Mouse (Mus musculus): ENCODE measurements around the gene Gm2832. TPM values are rescaled to one million over a fixed set of nuclear protein-coding genes. Genes with fewer than 3 reads are reported as not detected.

Gm2832 gene
- polyA plus RNA-seq (2012; rRNA removed; ENCODE audit: low replicate concordance), result not detected in 2 replicates

GRCm38 (mm10) chr14:41278505-41278904, at the start of gene Gm2832:
Gene Gm2832, plus strand, starts transcription at chr14:41278805.

Other genes starting within 250 kb of the Gm2832 start
- not detected in 2 replicates for gene Dydc2, start 209.6 kb upstream of the Gm2832 start, polyA plus RNA-seq (2012; rRNA removed; ENCODE audit: low replicate concordance)
- gene Dydc1, start 205.9 kb upstream of the Gm2832 start, polyA plus RNA-seq (2012; rRNA removed; ENCODE audit: low replicate concordance), result not detected in 2 replicates
- 0.07 and 0.44 TPM in 2 replicates for gene Mat1a, start 173.8 kb upstream of the Gm2832 start, polyA plus RNA-seq (2012; rRNA removed; ENCODE audit: low replicate concordance)
- gene Sftpa1, start 147.0 kb upstream of the Gm2832 start, polyA plus RNA-seq (2012; rRNA removed; ENCODE audit: low replicate concordance), result 0.14 TPM in 1 of 2 replicates, not detected in the other
- gene Mbl1, start 127.3 kb upstream of the Gm2832 start, polyA plus RNA-seq (2012; rRNA removed; ENCODE audit: low replicate concordance), result 0.09 TPM in 1 of 2 replicates, not detected in the other
- gene Sftpd, start 93.7 kb upstream of the Gm2832 start, polyA plus RNA-seq (2012; rRNA removed; ENCODE audit: low replicate concordance), result 5.2 TPM in 1 of 2 replicates, not detected in the other
- gene Gm5798, start 69.8 kb downstream of the Gm2832 start, polyA plus RNA-seq (2012; rRNA removed; ENCODE audit: low replicate concordance), result not detected in 2 replicates
- not detected in 2 replicates for gene Gm7945, start 107.6 kb downstream of the Gm2832 start, polyA plus RNA-seq (2012; rRNA removed; ENCODE audit: low replicate concordance)
- not detected in 2 replicates for gene Gm6482, start 129.5 kb downstream of the Gm2832 start, polyA plus RNA-seq (2012; rRNA removed; ENCODE audit: low replicate concordance)
- gene Gm7954, start 174.7 kb downstream of the Gm2832 start, polyA plus RNA-seq (2012; rRNA removed; ENCODE audit: low replicate concordance), result not detected in 2 replicates
- not detected in 2 replicates for gene Gm3486, start 210.7 kb downstream of the Gm2832 start, polyA plus RNA-seq (2012; rRNA removed; ENCODE audit: low replicate concordance)

All from subcutaneous adipose tissue, adult 2 months (tissue).